Mouse (Mus musculus) kidney, adult 2 months (tissue): Measurements from ENCODE around the gene 5730522E02Rik.

Experiments used
- CTCF ChIP-seq: fragments of 200-500 bp; conservative IDR thresholded peaks from 2 replicates; pipeline ENCODE4 v1.5.1; 2011; ENCODE audit warnings: low read depth, mild to moderate bottlenecking, control low read depth, low read length, moderate library complexity, mixed read lengths; ENCODE audit not compliant: insufficient read depth, insufficient read length
- POLR2A ChIP-seq: fragments of 200-500 bp; IDR thresholded peaks from one replicate; pipeline ENCODE4 v1.6.1; 2011; ENCODE audit warnings: low read depth, low read length, control low read depth

GRCm38 (mm10) chr11:26125923-26126322 is 84.6 kb downstream of the 5730522E02Rik start:
- TF ChIP-seq CTCF (no peak), POLR2A (no peak)
